Mouse (Mus musculus): ENCODE measurements around the gene Hmgn3.

DNA sequence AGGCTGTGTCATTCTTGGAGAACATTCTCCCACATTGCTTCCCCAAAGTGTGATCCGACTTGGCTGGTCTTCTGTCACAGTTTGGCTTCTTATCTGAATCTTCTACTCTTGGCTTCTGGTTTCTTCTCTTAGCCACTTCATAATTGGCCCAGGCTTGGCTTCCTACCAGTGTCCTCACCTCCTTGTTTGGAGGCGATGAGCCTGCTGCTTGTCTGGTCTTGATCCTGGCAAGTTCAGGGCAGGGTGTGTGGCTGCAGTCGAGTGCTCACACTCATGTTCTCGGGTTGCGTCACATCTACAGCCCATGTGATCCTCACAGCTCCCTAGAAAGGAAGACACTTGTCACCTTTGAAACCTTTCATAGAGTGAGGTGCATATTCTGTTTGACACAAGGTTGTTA is 78.2 kb downstream of the Hmgn3 start:
- TF ChIP-seq POLR2A (IDR thresholded peaks at IDR 0.05; ENCODE audit: control insufficient read depth in 1 of 2, insufficient read depth in 1 of 2, low read depth in 1 of 2, low read length in 2 of 2, poor library complexity in 1 of 2) (no peak), MYC (IDR thresholded peaks at IDR 0.05; ENCODE audit: low read depth, low read length) (no peak), TCF12 (IDR thresholded peaks at IDR 0.05; ENCODE audit: low read depth, low read length) (no peak)

Data from MEL (cell line).